Mouse (Mus musculus) hindbrain, postnatal 0 days (tissue): ENCODE measurements around the gene Zbtb20. TPM values are rescaled to one million over a fixed set of nuclear protein-coding genes. Genes with fewer than 3 reads are reported as not detected.

Experiments
- ATAC-seq: fragments of 200-750 bp; cut with Nextera tagmentation; 2 replicates; pipeline ENCODE4 v1.8.0; 2017; ENCODE audit warnings: mild to moderate bottlenecking, moderate TSS enrichment, moderate library complexity
- DNase-seq: peaks from one replicate; pipeline ENCODE4 v3.0.0-alpha.2; 2015; ENCODE audit warnings: low spot score
- H3K27ac ChIP-seq: fragments of 300-500 bp; sonication (generic); 2 replicates; pipeline ENCODE4 v1.5.1; 2014; ENCODE audit warnings: mild to moderate bottlenecking
- H3K27me3 ChIP-seq: fragments of 300-500 bp; sonication (generic); 2 replicates; pipeline ENCODE4 v1.6.1; 2014; ENCODE audit warnings: low read length, mixed read lengths; ENCODE audit not compliant: insufficient read depth
- H3K36me3 ChIP-seq: fragments of 300-500 bp; sonication (generic); 2 replicates; pipeline ENCODE4 v1.6.1; 2014; ENCODE audit warnings: low read length, mixed read lengths; ENCODE audit not compliant: insufficient read depth
- H3K4me1 ChIP-seq: fragments of 300-500 bp; sonication (generic); 2 replicates; pipeline ENCODE4 v1.6.1; 2014; ENCODE audit warnings: antibody characterized with exemption, low read length, mixed read lengths; ENCODE audit not compliant: insufficient read depth
- H3K4me2 ChIP-seq: fragments of 300-500 bp; sonication (generic); 2 replicates; pipeline ENCODE4 v1.6.1; 2014; ENCODE audit warnings: low read depth, mild to moderate bottlenecking, low read length, moderate library complexity, mixed read lengths
- H3K4me3 ChIP-seq: fragments of 300-500 bp; sonication (generic); 2 replicates; pipeline ENCODE4 v1.5.1; 2014; ENCODE audit warnings: low read length
- H3K9ac ChIP-seq: fragments of 300-500 bp; sonication (generic); replicated peaks from 2 replicates; pipeline ENCODE4 v1.6.1; 2014; ENCODE audit warnings: mild to moderate bottlenecking, low read length, moderate library complexity, mixed read lengths
- H3K9me3 ChIP-seq: fragments of 300-500 bp; sonication (generic); 2 replicates; pipeline ENCODE4 v1.6.1; 2016; ENCODE audit warnings: low read length, mixed read lengths
- CTCF ChIP-seq: IDR thresholded peaks from 2 replicates; pipeline ENCODE4 v1.5.1; 2016; ENCODE audit warnings: antibody characterized with exemption, control low read depth, low read depth
- WGBS: fragments of 180-500 bp; shearing (Covaris S2); extraction: QIAGEN DNeasy Blood & Tissue Kit; methylation state at CpG from one replicate; pipeline ENCODE4 v1.1.7; 2014; 5-methylcytosine and 5-hydroxymethylcytosine counted together
- polyA plus RNA-seq: library from polyadenylated mRNA; unstranded; fragments of >200 nt; fragmentation: Nextera tagmentation; extraction: Ambion mirVana; gene quantifications from 2 replicates; pipeline ENCODE4 v1.2.1, GENCODE M21; 2015
- total RNA-seq: library from RNA; depleted of rRNA; stranded (reverse); fragments of >200 nt; gene quantifications from 2 replicates; pipeline ENCODE4 v1.2.3, GENCODE M21; 2014

Gene Zbtb20
- total and polyA plus RNA-seq, 2 experiments from 2014 or later: 35.2 to 38.0 TPM

GRCm38 (mm10) chr16:43650355-43651080 is 774.8 kb downstream of the Zbtb20 start:
- H3K4me3 ChIP-seq: no peak overlapping the region
- WGBS: 97% methylated on average over 3 of the region's 3 CpGs
- H3K9me3 ChIP-seq: no peaks in the 10 kb centered on the region
- H3K27me3 ChIP-seq: no peaks in the 10 kb centered on the region
- no peaks in the 10 kb centered on the region for H3K4me1 ChIP-seq
- ATAC-seq: no peak
- no peak overlapping the region for H3K4me2 ChIP-seq
- H3K27ac ChIP-seq: no peak overlapping the region
- no peak overlapping the region for H3K9ac ChIP-seq
- no peak for DNase-seq
- TF ChIP-seq CTCF: no peak
- no peaks in the 10 kb centered on the region for H3K36me3 ChIP-seq

GRCm38 (mm10) chr16:43653288-43653687 is 777.6 kb downstream of the Zbtb20 start:
- DNase-seq (no peak), ATAC-seq (no peak)
- H3K9ac ChIP-seq: no peak overlapping the region
- H3K27ac ChIP-seq: no peak overlapping the region
- no peaks in the 10 kb centered on the region for H3K9me3 ChIP-seq
- no peaks in the 10 kb centered on the region for H3K4me1 ChIP-seq
- H3K4me2 ChIP-seq: no peak overlapping the region
- no peaks in the 10 kb centered on the region for H3K36me3 ChIP-seq
- no peak overlapping the region for H3K4me3 ChIP-seq
- no peak for TF ChIP-seq CTCF
- 82% methylated on average over 2 of the region's 2 CpGs for WGBS
- no peaks in the 10 kb centered on the region for H3K27me3 ChIP-seq

- DNase-seq (no peak), ATAC-seq (no peak)
- WGBS: 90% methylated on average over 3 of the region's 3 CpGs
- Histone ChIP-seq H3K9ac (no peak overlapping the region), H3K4me1 (no peaks in the 10 kb centered on the region), H3K27me3 (no peaks in the 10 kb centered on the region), H3K9me3 (no peaks in the 10 kb centered on the region), H3K27ac (no peak overlapping the region), H3K36me3 (no peaks in the 10 kb centered on the region), H3K4me2 (no peak overlapping the region), H3K4me3 (no peak overlapping the region)
- no peak for TF ChIP-seq CTCF
Observed at GRCm38 (mm10) chr16:43654269-43654668, 778.6 kb downstream of the Zbtb20 start.

- no peak overlapping the region for H3K27ac ChIP-seq
- 87% methylated on average over 6 of the region's 6 CpGs for WGBS
- no peaks in the 10 kb centered on the region for H3K9me3 ChIP-seq
- no peaks in the 10 kb centered on the region for H3K4me1 ChIP-seq
- no peak overlapping the region for H3K4me2 ChIP-seq
- no peaks in the 10 kb centered on the region for H3K36me3 ChIP-seq
- H3K4me3 ChIP-seq: no peak overlapping the region
- ATAC-seq: no peak
- no peaks in the 10 kb centered on the region for H3K27me3 ChIP-seq
- TF ChIP-seq CTCF: no peak
- no peak overlapping the region for H3K9ac ChIP-seq
- DNase-seq: no peak
Observed at GRCm38 (mm10) chr16:43655183-43655787, 779.6 kb downstream of the Zbtb20 start.

DNA sequence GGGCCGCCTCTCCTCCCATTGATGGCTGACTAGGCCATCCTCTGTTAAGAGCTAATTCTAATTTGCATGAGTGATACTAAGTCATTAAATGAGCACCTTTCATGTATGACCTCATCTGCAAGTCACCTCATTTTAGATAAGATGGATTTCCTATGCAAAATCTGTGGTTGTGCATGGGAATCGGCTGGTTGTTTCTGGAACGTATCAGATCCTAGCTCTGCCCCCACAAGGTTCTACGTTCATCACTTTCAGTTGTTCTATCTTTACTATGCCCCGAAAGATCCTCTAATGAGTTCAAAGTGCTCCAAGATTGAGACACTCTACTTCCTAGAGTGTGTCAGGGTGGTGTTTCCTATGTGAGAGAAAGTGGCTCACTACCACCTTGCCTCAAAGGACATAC is 785.9 kb downstream of the Zbtb20 start:
- DNase-seq: no peak
- WGBS: 95% methylated on average over 5 of the region's 5 CpGs
- Histone ChIP-seq H3K4me2 (no peak overlapping the region), H3K27ac (no peak overlapping the region), H3K4me3 (no peak overlapping the region), H3K9ac (no peak overlapping the region), H3K36me3 (no peaks in the 10 kb centered on the region), H3K9me3 (no peaks in the 10 kb centered on the region), H3K4me1 (no peaks in the 10 kb centered on the region), H3K27me3 (no peaks in the 10 kb centered on the region)
- TF ChIP-seq CTCF: no peak
- ATAC-seq: no peak

- WGBS: 85% methylated on average over 10 of the region's 10 CpGs
- Histone ChIP-seq H3K4me3 (no peak overlapping the region), H3K9ac (no peak overlapping the region), H3K4me2 (no peak overlapping the region), H3K27me3 (no peaks in the 10 kb centered on the region), H3K4me1 (no peaks in the 10 kb centered on the region), H3K36me3 (no peaks in the 10 kb centered on the region), H3K27ac (no peak overlapping the region), H3K9me3 (no peaks in the 10 kb centered on the region)
- no peak for TF ChIP-seq CTCF
- DNase-seq: no peak
- ATAC-seq: no peak
Observed at GRCm38 (mm10) chr16:43662124-43663004, 786.7 kb downstream of the Zbtb20 start.
